Mouse (Mus musculus) spleen, adult 2 months (tissue): ENCODE results near the gene Dhps.

Source experiments
- CTCF ChIP-seq: fragments of 200-500 bp; IDR thresholded peaks from 2 replicates; pipeline ENCODE4 v1.5.1; 2011; ENCODE audit warnings: mild to moderate bottlenecking, inconsistent platforms; ENCODE audit not compliant: insufficient read depth, insufficient read length, insufficient replicate concordance; ENCODE audit errors: extremely low read depth
- POLR2A ChIP-seq: fragments of 200-500 bp; IDR thresholded peaks from 2 replicates; pipeline ENCODE4 v1.6.1; 2011; ENCODE audit warnings: low read depth, low read length, inconsistent platforms

DNA sequence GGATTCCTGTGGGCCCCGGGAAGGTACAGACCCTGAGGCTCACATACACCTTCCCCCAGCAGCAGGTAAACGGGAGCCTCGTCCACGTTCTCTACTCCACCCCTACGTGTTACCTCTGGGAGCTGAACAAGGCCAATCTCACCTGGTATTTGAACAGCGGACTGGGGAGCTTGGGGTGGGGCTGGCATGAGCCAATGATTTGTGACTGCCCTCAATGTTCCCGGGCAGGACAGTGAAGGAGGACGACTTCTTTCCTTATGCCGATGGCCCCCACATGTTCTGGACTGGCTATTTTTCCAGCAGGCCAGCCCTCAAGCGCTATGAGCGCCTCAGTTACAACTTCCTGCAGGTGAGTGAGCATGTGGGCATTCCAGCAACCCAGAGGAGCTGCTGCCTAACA, 19.3 kb downstream of the Dhps start:
- no peak for TF ChIP-seq CTCF
- TF ChIP-seq POLR2A = no peak
